Mouse (Mus musculus) heart, embryonic 11.5 days (tissue): ENCODE data around the gene Carns1. TPM values are rescaled to one million over a fixed set of nuclear protein-coding genes. Genes with fewer than 3 reads are reported as not detected.
"Not testable (repeated sequence)": the region's sequence is repeated elsewhere in the genome, so short reads cannot be mapped to it uniquely, and the experiment has no call there.

Experiments used
- ATAC-seq: fragments of 200-750 bp; cut with Nextera tagmentation; replicated peaks from 2 replicates; pipeline ENCODE4 v1.8.0; 2017; ENCODE audit warnings: moderate library complexity; ENCODE audit not compliant: insufficient number of reproducible peaks, low FRiP score, low TSS enrichment
- H3K27ac ChIP-seq: fragments of 300-500 bp; sonication (generic); 2 replicates; pipeline ENCODE4 v1.5.1; 2014; ENCODE audit warnings: mild to moderate bottlenecking, low read depth, low read length
- H3K27me3 ChIP-seq: fragments of 300-500 bp; sonication (generic); 2 replicates; pipeline ENCODE4 v1.6.1; 2014; ENCODE audit warnings: mild to moderate bottlenecking, low read length, mixed read lengths; ENCODE audit not compliant: control insufficient read depth, insufficient read depth
- H3K36me3 ChIP-seq: fragments of 300-500 bp; sonication (generic); 2 replicates; pipeline ENCODE4 v1.6.1; 2014; ENCODE audit warnings: mild to moderate bottlenecking, low read length, moderate library complexity, mixed read lengths; ENCODE audit not compliant: control insufficient read depth, insufficient read depth
- H3K4me1 ChIP-seq: fragments of 300-500 bp; sonication (generic); 2 replicates; pipeline ENCODE4 v1.6.1; 2014; ENCODE audit warnings: low read length; ENCODE audit not compliant: control insufficient read depth, insufficient read depth
- H3K4me2 ChIP-seq: fragments of 300-500 bp; sonication (generic); 2 replicates; pipeline ENCODE4 v1.6.1; 2014; ENCODE audit warnings: mild to moderate bottlenecking, moderate library complexity
- H3K4me3 ChIP-seq: fragments of 300-500 bp; sonication (generic); 2 replicates; pipeline ENCODE4 v1.5.1; 2014; ENCODE audit warnings: low read depth, low read length
- H3K9ac ChIP-seq: fragments of 300-500 bp; sonication (generic); 2 replicates; pipeline ENCODE4 v1.6.1; 2014; ENCODE audit warnings: mild to moderate bottlenecking, low read depth, low read length, moderate library complexity
- H3K9me3 ChIP-seq: fragments of 300-500 bp; sonication (generic); replicated peaks from 2 replicates; pipeline ENCODE4 v1.6.1; 2016; ENCODE audit warnings: low read length; ENCODE audit not compliant: control insufficient read depth
- WGBS: fragments of 180-500 bp; shearing (Covaris S2); extraction: QIAGEN DNeasy Blood & Tissue Kit; methylation state at CpG from one replicate; pipeline ENCODE4 v1.1.7; 2014; ENCODE audit not compliant: insufficient replicate concordance; 5-methylcytosine and 5-hydroxymethylcytosine counted together
- polyA plus RNA-seq: library from polyadenylated mRNA; unstranded; fragments of >200 nt; fragmentation: Nextera tagmentation; extraction: Ambion mirVana; gene quantifications from 2 replicates; pipeline ENCODE4 v1.2.1, GENCODE M21; 2014

The Carns1 gene
- polyA plus RNA-seq, 1 experiment from 2014 or later: 2.8 TPM

DNA sequence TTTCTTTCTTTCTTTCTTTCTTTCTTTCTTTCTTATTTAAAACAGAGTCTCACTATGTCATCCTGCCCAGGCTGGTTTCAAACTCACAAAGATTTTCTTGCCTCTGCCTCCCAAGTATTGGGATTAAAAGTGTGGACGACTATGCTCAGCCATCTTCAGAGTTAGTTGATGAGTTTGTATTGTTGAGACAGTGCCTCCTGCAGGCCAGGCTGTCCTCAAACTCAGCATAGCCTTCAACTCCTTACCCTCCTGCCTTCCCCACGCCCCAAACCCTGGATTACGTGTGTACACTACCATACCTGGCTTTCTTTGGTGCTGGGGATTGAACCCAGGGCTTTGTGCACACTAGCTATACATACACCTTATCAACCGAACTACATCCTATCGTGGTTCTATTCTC, 38.8 kb downstream of the Carns1 start:
- WGBS: 76% methylated on average over 5 of the region's 5 CpGs

GRCm38 (mm10) chr19:4135963-4136345, 39.3 kb downstream of the Carns1 start:
- H3K27me3 ChIP-seq, H3K4me2 ChIP-seq, H3K4me1 ChIP-seq, H3K9me3 ChIP-seq, H3K4me3 ChIP-seq, H3K27ac ChIP-seq, H3K36me3 ChIP-seq, H3K9ac ChIP-seq: not testable (repeated sequence)
- peak; percentile 46; the same call in 1 of the 2 replicates for ATAC-seq
- 18% methylated on average over 8 of the region's 8 CpGs for WGBS

More for the DNA sequence above, 38.8 kb downstream of the Carns1 start:
- H3K9ac ChIP-seq: no peak overlapping the region
- H3K27ac ChIP-seq: no peak overlapping the region
- H3K9me3 ChIP-seq: no peaks in the 10 kb centered on the region
- peaks cover 10% of the 10 kb centered on the region for H3K36me3 ChIP-seq
- no peak overlapping the region for H3K4me2 ChIP-seq
- ATAC-seq: no peak
- no peaks in the 10 kb centered on the region for H3K4me1 ChIP-seq
- H3K4me3 ChIP-seq: no peak overlapping the region
- no peaks in the 10 kb centered on the region for H3K27me3 ChIP-seq

DNA sequence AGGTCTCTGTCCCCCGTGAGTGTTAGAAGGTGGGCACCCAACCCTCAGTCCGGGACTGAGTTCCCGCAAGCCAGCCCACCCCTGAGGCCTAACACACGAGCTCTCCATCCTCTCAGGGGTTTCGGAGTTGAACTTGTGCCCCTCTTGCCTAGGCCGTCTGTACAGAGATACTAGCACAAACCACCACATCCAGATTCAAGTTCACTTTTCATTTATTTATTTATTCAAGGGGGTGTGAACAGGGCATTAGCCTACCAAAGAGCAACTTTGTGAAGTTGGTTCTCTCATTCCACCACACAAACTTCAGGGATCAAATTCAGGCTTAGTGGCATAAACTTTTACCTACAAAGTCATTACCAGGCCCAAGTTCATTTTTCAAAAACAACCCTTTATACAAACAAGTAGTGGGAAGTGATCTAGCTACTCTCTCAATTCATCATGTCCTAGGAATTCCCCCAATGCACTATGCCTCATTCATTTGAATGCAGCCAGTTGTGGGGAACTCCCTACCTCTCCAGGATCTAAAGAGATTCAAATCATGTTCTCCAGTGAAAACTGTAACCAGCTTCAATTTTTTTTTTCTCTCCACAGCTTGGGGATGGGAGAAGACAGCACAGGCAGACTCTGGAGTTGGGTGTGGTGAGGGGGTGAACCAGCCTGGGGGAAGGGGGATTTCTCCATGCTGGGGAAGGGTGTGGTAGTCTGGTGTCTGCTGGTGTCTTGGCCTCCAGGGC, 39.9 kb downstream of the Carns1 start:
- not testable (repeated sequence) for H3K27ac ChIP-seq, H3K9ac ChIP-seq, ATAC-seq, H3K4me1 ChIP-seq, H3K9me3 ChIP-seq, H3K27me3 ChIP-seq, H3K4me3 ChIP-seq, H3K36me3 ChIP-seq, H3K4me2 ChIP-seq
- WGBS: 75% methylated on average over 6 of the region's 6 CpGs

GRCm38 (mm10) chr19:4134354-4134753, 40.9 kb downstream of the Carns1 start:
- H3K4me1 ChIP-seq: peaks cover 5% of the 10 kb centered on the region; the same call in 1 of the 2 replicates
- H3K36me3 ChIP-seq: peaks cover 10% of the 10 kb centered on the region
- H3K4me3 ChIP-seq: no peak overlapping the region
- no peak for ATAC-seq
- 79% methylated on average over 4 of the region's 4 CpGs for WGBS
- H3K27me3 ChIP-seq: no peaks in the 10 kb centered on the region
- no peak overlapping the region for H3K9ac ChIP-seq
- H3K4me2 ChIP-seq: no peak overlapping the region
- no peaks in the 10 kb centered on the region for H3K9me3 ChIP-seq
- no peak overlapping the region for H3K27ac ChIP-seq

GRCm38 (mm10) chr19:4131768-4132167, 43.5 kb downstream of the Carns1 start:
- Histone ChIP-seq H3K4me2 (no peak overlapping the region), H3K4me1 (peaks cover 11% of the 10 kb centered on the region), H3K27ac (no peak overlapping the region), H3K9me3 (no peaks in the 10 kb centered on the region), H3K36me3 (peaks cover 13% of the 10 kb centered on the region), H3K4me3 (no peak overlapping the region), H3K27me3 (no peaks in the 10 kb centered on the region), H3K9ac (no peak overlapping the region)
- 80% methylated on average over 2 of the region's 2 CpGs for WGBS
- ATAC-seq: no peak

DNA sequence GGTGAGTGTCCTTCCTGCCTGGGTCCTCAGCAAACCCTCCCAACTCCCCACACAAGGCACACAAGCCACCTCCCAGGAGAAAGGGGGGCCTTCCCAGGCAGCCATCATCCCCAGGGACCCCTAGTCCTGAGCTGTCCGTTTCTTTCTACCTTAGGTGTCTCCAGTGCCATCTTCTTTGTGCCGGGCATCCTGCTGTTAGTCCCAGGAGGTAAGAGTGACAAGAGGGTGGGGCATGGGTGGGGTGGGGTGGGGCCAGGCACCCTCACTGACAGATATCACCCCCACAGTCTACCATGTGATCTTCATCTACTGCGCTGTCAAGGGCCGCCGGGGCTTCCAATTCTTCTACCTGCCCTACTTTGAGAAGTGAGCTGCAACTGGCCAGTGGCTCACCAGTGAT, 44.2 kb downstream of the Carns1 start:
- Histone ChIP-seq H3K9me3 (no peaks in the 10 kb centered on the region), H3K27ac (no peak overlapping the region), H3K4me2 (peak overlapping the region; percentile 31), H3K4me1 (peaks cover 15% of the 10 kb centered on the region), H3K4me3 (no peak overlapping the region), H3K9ac (no peak overlapping the region), H3K27me3 (no peaks in the 10 kb centered on the region), H3K36me3 (peaks cover 13% of the 10 kb centered on the region)
- 80% methylated on average over 5 of the region's 5 CpGs for WGBS
- no peak for ATAC-seq

GRCm38 (mm10) chr19:4130106-4130505, 45.2 kb downstream of the Carns1 start:
- no peak overlapping the region for H3K4me3 ChIP-seq
- H3K4me1 ChIP-seq: peaks cover 16% of the 10 kb centered on the region
- 74% methylated on average over 4 of the region's 4 CpGs for WGBS
- H3K36me3 ChIP-seq: peaks cover 13% of the 10 kb centered on the region
- no peaks in the 10 kb centered on the region for H3K27me3 ChIP-seq
- no peak overlapping the region for H3K4me2 ChIP-seq
- H3K9me3 ChIP-seq: no peaks in the 10 kb centered on the region
- ATAC-seq: no peak
- no peak overlapping the region; the same call in 1 of the 2 replicates for H3K27ac ChIP-seq
- H3K9ac ChIP-seq: no peak overlapping the region

GRCm38 (mm10) chr19:4129462-4129861, 45.8 kb downstream of the Carns1 start:
- no peak overlapping the region for H3K4me3 ChIP-seq
- no peaks in the 10 kb centered on the region for H3K27me3 ChIP-seq
- no peak overlapping the region for H3K9ac ChIP-seq
- no peak overlapping the region for H3K4me2 ChIP-seq
- peaks cover 18% of the 10 kb centered on the region for H3K4me1 ChIP-seq
- H3K27ac ChIP-seq: no peak overlapping the region
- peaks cover 13% of the 10 kb centered on the region for H3K36me3 ChIP-seq
- no peak for ATAC-seq
- WGBS: 94% methylated on average over 7 of the region's 7 CpGs
- H3K9me3 ChIP-seq: no peaks in the 10 kb centered on the region
